Mouse (Mus musculus) G1E-ER4 (cell line): ENCODE results near the gene Hnf1a. TPM values are rescaled to one million over a fixed set of nuclear protein-coding genes. Genes with fewer than 3 reads are reported as not detected.

ENCODE experiments used
- GATA1 ChIP-seq: IDR thresholded peaks from one replicate; pipeline ENCODE4 v1.8.0; 2012; ENCODE audit warnings: low read length, inconsistent platforms
- polyA plus RNA-seq: library from polyadenylated mRNA; stranded (reverse); fragments of >175 nt; gene quantifications from 2 replicates; pipeline ENCODE4 v1.2.3, GENCODE M21; 2012

The Hnf1a gene
- polyA plus RNA-seq: 0.05 and 0.13 TPM in 2 replicates

DNA sequence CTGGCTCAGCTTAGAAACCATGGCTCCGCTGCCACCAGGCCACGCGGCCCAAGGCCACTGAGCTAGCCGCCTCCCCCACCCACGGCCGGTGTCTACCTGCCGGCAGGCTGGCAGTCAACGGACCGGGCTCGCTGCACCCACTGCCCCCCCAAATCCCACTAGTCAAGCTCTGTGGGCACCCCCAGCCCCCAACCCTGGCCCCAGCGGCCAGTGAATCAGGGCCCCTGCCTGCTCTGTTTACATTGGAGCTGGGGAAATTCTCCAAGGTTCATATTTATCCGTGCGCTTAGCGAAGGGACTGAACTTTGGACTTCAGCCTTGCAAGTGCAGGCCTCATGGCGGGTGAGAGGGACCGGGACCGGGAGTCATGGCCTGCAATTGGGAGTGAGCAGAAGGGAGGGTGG is at the start of gene Hnf1a:
Gene Hnf1a (minus strand): TSS at position 271 of the 404 bp plus-strand sequence.
- TF ChIP-seq GATA1: no peak

DNA sequence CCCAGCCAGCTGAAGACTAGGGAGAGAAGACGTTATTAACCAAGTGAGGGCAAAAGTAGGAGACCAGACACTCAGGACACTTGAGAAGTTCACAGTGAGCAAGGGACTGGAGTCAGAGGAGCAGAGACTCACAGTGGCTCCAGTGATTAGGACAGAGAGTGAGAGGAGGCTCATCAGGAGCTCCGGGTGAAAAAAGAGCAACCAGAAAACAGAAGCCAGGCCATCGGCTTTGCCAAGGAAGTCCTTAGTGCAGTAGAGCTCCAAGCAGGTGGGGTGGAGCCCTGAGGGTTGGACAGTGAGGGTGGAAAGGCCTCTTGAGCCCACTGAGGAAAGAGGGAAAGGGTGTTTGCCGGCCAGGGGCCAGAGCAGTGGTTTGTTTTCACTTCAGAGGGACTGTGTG is 47.9 kb upstream of the Hnf1a start:
- no peak for TF ChIP-seq GATA1

DNA sequence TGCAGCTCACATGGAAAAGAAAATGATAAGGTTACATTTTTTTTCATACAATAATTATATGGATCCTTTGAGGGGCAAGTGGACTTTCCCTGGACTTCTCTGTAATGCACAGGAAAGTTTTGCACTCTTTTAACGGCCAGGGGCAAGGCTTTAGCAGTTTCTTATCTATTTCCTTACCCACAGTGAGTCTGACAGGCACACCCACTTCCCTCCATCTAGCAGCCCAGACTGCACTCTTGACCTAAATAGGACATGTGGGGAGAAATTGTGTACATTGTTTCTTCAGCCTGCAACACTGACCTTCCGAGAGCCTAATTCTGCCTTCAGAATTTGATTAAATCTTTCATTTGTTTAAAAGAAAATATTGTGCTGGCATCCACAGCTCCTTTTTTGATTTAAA is 47.4 kb upstream of the Hnf1a start:
- TF ChIP-seq GATA1: no peak

DNA sequence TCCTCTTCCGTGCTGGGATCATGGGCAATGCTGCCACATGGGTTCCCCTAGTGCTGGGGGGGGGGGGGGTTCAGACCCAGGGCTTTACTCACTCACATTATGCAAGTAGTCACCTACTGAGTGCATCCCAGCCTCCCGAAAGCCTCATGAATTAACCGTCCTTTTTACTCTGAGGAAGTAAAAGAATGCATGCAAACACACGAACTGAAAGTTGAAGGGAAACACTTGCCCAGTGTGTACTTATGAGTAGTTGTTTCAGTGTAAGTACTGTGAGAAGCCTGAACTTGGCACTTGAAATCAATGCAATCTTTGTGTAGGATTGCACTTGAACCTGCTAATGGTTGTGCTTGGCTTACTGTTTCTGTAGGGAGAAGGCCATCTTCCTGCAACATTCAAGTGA is 44.2 kb upstream of the Hnf1a start:
- no peak for TF ChIP-seq GATA1

DNA sequence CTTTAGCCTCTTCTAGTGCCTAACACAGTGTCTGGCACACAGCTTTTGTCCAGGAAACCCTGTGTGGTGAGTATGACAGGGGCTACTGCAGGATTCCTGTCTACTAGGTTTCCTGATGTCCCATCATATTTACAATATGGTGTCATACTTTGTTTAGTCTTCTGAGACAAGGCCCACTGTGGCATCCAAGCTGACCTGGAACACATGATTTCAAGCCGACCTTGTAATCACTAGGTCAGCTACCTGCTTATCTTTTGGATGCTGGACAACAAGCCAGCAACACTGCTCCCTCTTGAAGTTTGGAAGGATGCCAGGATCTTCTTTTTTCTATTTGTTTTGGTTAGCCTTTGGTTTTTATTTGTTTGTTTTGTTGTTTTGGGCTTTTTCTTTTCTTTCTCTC is 43.7 kb upstream of the Hnf1a start:
- no peak for TF ChIP-seq GATA1

DNA sequence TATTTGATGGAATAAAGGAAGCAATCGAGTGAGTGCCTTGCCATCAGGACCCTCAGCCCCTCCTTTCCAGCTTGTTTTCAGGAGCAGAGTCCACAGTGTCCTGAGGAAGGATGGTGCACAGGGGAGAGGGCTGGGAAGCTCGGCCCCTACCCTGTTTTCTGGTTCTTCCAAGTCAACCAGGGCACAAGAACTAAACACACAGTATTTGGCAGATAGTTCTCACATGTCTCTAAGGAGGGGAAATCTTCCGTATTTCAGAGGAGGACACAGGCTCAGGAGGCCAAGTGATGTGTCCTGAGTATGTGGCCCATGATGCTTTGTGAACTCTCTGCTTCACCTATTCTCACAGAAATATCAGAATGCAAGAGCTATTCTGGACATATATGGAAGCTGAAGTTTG is 42.5 kb upstream of the Hnf1a start:
- no peak for TF ChIP-seq GATA1

DNA sequence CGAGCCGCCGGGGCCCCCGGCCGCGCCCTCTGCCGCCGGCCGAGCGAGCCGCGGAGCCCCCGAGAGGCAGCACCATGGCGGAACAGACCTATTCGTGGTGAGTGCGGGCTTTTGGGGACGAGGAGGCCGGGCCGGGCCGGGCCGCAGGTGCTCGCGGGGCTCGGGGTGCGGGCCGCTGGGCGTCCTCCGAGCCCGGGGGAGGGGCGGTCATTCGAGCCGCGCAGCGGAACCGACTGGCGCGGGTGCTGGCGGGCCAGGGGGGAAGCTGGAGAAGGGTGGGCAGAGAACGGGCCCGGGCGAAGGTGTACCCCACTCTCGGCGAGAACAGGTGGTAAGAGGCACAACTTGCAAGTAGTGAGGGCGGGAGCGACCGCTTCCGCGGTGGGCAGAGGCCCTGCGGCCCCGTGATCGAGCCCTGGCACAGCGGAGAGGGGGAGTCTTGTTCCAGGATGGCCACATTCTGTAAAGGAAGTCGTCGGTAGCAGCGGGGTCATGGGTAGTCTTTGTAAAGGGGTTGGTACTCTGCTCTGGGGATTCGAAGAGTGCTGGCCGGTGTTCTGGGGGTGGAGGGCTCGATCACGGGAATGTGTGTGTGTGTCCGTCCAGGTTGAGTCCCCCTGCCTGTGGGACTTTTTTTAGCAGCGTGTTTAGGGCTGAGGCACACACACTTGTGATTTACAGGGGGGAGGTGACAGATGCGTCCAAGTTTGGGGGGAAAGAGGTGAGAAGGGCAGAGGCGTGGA is 40.8 kb upstream of the Hnf1a start:
- TF ChIP-seq GATA1: no peak

DNA sequence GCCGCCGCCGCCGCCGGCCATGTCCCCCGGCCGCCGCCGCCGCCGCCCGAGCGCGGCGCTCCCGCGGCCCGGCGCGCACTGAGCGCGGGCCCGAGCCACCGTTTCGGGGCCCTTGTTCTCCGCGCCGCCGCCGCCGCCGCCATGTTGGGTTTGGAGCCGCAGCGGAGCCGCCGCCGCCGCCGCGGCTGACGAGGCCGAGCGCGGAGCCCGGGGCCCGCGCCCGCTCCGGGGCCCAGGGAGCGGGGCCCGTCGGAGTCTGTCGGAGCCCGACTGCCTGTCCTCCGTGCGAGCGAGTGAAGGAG is 40.3 kb upstream of the Hnf1a start:
- TF ChIP-seq GATA1: no peak

DNA sequence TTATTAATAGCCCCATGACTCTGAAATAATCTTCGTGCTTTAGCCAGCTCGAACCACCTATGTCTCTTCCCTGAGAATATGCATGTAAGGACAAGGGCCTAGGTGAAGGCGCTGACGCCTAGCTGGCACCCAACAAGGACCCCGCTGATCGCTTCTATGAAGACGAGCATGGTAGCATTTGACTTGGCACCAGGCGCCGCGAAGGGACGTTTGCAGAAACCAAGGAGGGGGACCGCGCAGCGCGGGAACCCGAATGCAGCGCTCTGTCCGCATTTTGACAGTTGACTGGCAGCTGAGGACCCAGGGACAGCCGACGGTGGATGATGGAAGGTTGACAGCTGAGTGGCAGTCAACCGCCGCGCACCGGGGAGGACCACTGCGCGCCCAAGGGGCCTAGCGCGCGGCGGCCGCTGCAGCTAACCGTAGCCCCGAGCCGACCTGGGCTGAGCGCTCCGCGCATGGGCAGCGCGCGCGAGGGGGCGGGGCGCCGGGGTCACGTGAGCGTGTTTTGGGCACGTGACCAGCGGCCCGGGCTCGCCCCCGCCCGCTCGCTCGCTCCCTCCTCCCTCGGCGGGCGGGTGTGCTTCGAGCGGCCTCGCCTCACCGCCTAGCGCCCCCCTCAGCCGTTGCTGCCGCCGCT is 39.8 kb upstream of the Hnf1a start, which contains the start of gene Sppl3:
Gene Sppl3 (plus strand): TSS at position 561 of the 640 bp plus-strand sequence.
- TF ChIP-seq GATA1: no peak

DNA sequence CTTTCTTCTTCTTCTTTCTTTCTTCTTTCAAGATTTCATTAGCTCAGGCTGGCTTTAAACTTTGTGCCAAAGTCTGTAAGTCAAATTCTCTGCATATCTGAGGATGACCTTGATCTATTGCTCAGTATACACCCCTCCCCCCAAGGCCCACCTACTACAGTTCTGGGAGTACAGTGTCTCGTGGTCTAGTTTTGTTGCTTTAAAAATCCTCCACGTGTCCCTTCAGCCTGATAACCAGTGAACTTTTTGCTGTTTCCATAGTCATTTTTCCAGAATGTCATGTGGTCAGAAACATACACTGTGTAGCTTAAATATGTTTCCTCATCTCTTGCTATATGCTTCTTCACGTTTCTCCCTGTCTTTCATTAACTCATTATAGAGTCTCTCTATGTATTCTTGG is 39.1 kb upstream of the Hnf1a start:
- no peak for TF ChIP-seq GATA1

DNA sequence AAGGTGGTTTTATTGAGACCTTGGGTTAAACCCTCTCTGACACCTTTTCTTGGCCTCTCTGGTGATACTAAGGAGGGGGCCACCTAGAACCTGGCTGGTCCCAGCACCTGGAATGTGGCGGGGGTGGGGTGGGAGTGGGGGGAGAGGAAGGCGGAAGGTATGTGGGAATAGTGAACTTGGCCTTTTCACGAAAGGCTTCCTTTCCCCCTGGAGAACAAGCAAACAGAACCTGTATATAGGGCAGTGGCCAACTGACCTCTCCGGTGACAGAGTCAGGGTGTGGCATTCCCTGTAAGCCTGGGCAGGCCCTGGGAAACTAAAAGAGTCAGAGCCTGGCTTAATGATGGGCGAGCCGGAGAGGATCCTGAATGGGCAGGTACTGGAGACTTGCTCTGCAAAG is 38.2 kb upstream of the Hnf1a start:
- TF ChIP-seq GATA1: no peak

DNA sequence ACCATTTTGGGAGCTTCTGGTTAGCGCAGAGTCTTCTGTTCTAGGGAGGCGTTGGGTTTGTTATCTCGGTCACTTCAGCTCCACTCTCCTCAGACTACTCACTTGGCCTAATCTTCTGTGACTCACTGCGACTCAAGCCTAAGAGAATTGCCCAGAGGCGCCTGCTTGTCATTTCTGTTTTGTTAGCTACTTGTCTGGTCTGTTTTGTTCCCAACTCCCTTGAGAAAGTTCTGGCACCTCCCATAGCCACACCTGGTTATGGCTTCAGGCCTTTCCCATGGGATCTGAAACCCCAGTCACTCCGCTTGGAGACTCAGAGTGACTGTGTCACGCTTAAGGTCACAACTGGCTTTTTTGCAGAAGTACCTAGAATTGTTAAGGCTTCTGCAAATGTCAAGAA is 37.4 kb upstream of the Hnf1a start:
- TF ChIP-seq GATA1: no peak

DNA sequence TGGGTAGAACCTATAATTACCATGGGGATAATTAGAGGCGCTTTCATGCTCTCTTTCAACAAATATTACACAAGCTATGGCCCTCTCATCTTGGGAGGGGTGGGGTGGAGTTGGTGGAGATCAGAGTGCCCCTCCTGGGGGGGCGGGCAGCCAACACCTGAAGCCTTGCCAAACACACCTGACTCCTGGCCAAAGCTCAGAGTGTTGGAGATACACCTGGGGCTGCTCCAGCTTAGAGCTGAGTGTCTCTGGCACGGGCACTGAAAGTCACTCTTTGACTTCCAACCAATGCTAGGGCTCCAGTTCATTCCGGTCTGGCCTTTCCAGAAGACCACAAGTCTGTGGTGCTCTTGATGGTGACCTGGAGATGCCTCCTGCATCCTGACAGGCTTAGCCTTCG is 36.9 kb upstream of the Hnf1a start:
- TF ChIP-seq GATA1: no peak

DNA sequence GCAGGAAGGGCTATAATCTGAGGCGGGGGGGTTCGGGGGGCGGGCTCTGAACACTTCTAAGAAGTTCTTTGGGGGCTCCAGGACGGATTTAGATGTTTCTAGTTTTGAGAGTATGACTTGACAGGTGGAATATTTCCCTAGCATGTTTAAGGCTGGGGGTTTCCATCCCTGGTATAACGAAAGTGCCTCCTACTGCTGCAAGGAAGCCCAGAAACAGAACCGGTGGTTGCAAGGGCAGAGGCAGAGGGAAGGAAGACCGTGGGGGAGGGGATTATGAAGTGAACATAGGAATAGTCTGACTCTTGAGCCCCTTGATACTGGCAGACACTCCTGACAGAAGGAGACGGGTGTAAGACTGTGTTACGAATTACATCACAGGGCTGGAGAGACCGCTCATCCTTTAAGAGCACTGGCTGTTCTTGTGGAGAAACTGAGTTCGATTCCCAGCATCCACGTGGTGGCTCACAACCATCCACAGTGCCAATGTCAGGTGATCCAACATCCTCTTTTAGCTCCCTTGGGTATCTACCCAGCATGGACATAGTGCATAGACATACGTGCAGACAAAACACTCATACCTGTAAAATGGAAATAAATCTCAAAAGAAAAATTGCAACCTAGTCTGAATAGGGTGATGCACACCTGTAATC is 32.5 kb upstream of the Hnf1a start:
- TF ChIP-seq GATA1: no peak

DNA sequence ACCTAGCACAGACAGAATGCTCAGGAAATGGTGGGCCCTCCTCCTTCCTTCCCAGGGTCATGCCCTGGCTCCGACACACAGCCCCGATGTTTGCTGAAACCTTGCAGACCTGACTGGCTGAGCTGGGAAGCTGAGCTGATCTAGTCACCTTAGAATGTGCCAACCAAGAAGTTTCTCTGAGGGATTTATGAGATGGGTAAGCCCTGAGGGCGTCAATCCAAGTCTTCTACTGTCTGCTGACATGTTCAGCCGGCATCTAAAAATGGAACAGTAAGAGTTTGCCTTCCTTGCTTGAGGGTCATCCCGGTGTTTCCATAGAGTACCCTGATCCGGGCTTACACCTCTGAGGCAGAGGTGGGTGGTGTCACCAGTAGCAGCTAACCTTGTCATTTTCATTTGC is 31.9 kb upstream of the Hnf1a start:
- no peak for TF ChIP-seq GATA1

DNA sequence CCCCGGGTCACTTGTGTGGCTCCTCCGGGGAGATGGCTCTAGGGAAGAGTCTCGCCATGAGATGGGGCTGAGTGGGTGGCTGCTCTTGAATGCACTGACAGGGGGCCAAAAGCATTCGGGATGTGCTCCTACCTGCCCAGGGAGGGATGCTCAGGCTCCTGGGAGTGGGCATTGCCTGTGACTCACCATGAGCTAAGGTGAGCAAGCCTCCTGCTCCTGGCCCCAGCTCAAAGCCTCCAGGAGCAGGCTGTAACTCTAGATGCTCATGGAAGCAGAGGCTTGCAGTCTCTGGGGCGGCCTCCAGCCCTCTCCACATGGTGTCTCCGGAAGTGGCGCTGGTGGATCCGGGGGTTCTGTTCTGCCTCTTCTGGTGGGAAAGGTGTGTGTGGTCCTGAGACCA is 30.6 kb upstream of the Hnf1a start:
- no peak for TF ChIP-seq GATA1

DNA sequence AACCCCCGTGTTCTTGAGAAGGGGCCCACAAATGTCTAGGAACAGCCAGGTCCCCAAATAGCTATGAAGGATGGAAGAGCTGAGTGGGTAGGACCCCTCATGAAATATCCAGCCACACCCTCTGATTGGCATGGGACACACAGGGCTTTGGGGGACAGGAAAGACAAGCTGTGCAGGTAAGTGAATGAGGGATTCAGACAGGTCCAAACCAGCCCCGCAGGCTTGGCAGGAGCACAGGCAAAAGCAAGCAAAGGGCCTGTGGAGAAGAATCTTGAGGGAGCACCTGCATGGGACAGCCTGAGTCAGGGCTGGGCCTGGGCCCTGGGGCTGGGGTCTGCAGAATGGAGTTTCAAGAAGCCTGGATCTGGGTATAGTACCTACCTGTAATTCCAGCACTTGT is 29.6 kb upstream of the Hnf1a start:
- no peak for TF ChIP-seq GATA1
